In genomic region chr8:111393391-111394363, GRCm38 (mm10) we compare ENCODE assay signal across 8 mouse cellular contexts. TPM values are rescaled to one million over a fixed set of nuclear protein-coding genes. Genes with fewer than 3 reads are reported as not detected.
DNase-seq lines count a peak whose midpoint lies in the region; ATAC-seq and TF ChIP-seq lines count a peak whose summit lies in the region.

TSS of gene Fa2h (minus strand) at chr8:111393824.

- DNase-seq in A20 (ENCODE audit: low read depth, low spot score): peak; percentile 72
- DNase-seq in heart, adult 8-10 months (ENCODE audit: low spot score): peak; percentile 26
- peak; percentile 84 to 85 for DNase-seq in kidney, adult 8-10 months
- DNase-seq in midbrain, postnatal 0 days (ENCODE audit: low spot score): peak; percentile 69
- peak; percentile 34 to 44 for DNase-seq in spleen, postnatal 36 days (ENCODE audit: low spot score in 2 of 2)

- no peaks in the 10 kb centered on the region for H3K9me3 ChIP-seq in embryonic facial prominence, embryonic 15.5 days (replicated peaks)
- H3K9me3 ChIP-seq in limb, embryonic 15.5 days: no peaks in the 10 kb centered on the region
- H3K9me3 ChIP-seq in midbrain, postnatal 0 days (ENCODE audit: low read length): no peaks in the 10 kb centered on the region

- H3K4me1 ChIP-seq in bone marrow macrophage, adult 2 months (ENCODE audit: control insufficient read depth, insufficient read depth, low read length): no peaks in the 10 kb centered on the region
- H3K4me1 ChIP-seq in embryonic facial prominence, embryonic 15.5 days: peaks cover 11% of the 10 kb centered on the region
- peaks cover 9% of the 10 kb centered on the region for H3K4me1 ChIP-seq in limb, embryonic 15.5 days
- no peaks in the 10 kb centered on the region for H3K4me1 ChIP-seq in midbrain, postnatal 0 days (ENCODE audit: insufficient read depth, low read length)

- TF ChIP-seq POLR2A in bone marrow macrophage, adult 2 months (IDR thresholded peaks at IDR 0.05; ENCODE audit: borderline replicate concordance, low read depth, low read length): no peak

- H3K4me3 ChIP-seq in bone marrow macrophage, adult 2 months (ENCODE audit: insufficient read depth, low read length): peak within 1 kb of the TSS; percentile 47
- H3K4me3 ChIP-seq in embryonic facial prominence, embryonic 15.5 days (replicated peaks): peak within 1 kb of the TSS; percentile 43
- H3K4me3 ChIP-seq in limb, embryonic 15.5 days: peak within 1 kb of the TSS; percentile 45
- H3K4me3 ChIP-seq in midbrain, postnatal 0 days (ENCODE audit: low read depth, low read length): peak within 1 kb of the TSS; percentile 60

- H3K36me3 ChIP-seq in embryonic facial prominence, embryonic 15.5 days: no peaks in the 10 kb centered on the region
- H3K36me3 ChIP-seq in limb, embryonic 15.5 days: no peaks in the 10 kb centered on the region
- H3K36me3 ChIP-seq in midbrain, postnatal 0 days (ENCODE audit: insufficient read depth, low read length): no peaks in the 10 kb centered on the region

- no peak within 1 kb of the TSS for H3K27ac ChIP-seq in bone marrow macrophage, adult 2 months (ENCODE audit: insufficient read depth, low read depth, low read length)
- H3K27ac ChIP-seq in embryonic facial prominence, embryonic 15.5 days (replicated peaks): no peak within 1 kb of the TSS
- H3K27ac ChIP-seq in limb, embryonic 15.5 days: no peak within 1 kb of the TSS
- H3K27ac ChIP-seq in midbrain, postnatal 0 days (ENCODE audit: low read depth, low read length): peak within 1 kb of the TSS; percentile 26; the same call in 1 of the 2 replicates

- peak within 1 kb of the TSS; percentile 87 for H3K4me2 ChIP-seq in embryonic facial prominence, embryonic 15.5 days (replicated peaks)
- H3K4me2 ChIP-seq in limb, embryonic 15.5 days: peak within 1 kb of the TSS; percentile 86
- peak within 1 kb of the TSS; percentile 98 for H3K4me2 ChIP-seq in midbrain, postnatal 0 days (ENCODE audit: low read depth, low read length, poor library complexity, severe bottlenecking)

- no peak for TF ChIP-seq CTCF in bone marrow macrophage, adult 2 months (IDR thresholded peaks at IDR 0.05; ENCODE audit: low read depth, low read length)
- peak; percentile 42 for TF ChIP-seq CTCF in midbrain, postnatal 0 days (IDR thresholded peaks at IDR 0.05)

- peak within 1 kb of the TSS; percentile 6; the same call in 1 of the 2 replicates for H3K9ac ChIP-seq in embryonic facial prominence, embryonic 15.5 days
- no peak within 1 kb of the TSS for H3K9ac ChIP-seq in limb, embryonic 15.5 days
- peak within 1 kb of the TSS; percentile 61 for H3K9ac ChIP-seq in midbrain, postnatal 0 days (replicated peaks; ENCODE audit: low read length, poor library complexity, severe bottlenecking)

- WGBS in embryonic facial prominence, embryonic 15.5 days: 1% methylated on average over 68 of the region's 71 CpGs
- 1% methylated on average over 71 of the region's 71 CpGs for WGBS in limb, embryonic 15.5 days
- 1% methylated on average over 50 of the region's 71 CpGs for WGBS in midbrain, postnatal 0 days

- ATAC-seq in embryonic facial prominence, embryonic 15.5 days (ENCODE audit: insufficient number of reproducible peaks, low FRiP score, low TSS enrichment, low read depth): peak; percentile 90
- ATAC-seq in limb, embryonic 15.5 days (ENCODE audit: insufficient number of reproducible peaks, low FRiP score, low TSS enrichment, low read depth): peak; percentile 81
- peak; percentile 79 for ATAC-seq in midbrain, postnatal 0 days (ENCODE audit: low FRiP score)

- peaks cover 60% of the 10 kb centered on the region for H3K27me3 ChIP-seq in embryonic facial prominence, embryonic 15.5 days
- peaks cover 60% of the 10 kb centered on the region for H3K27me3 ChIP-seq in limb, embryonic 15.5 days
- peaks cover 14% of the 10 kb centered on the region for H3K27me3 ChIP-seq in midbrain, postnatal 0 days (ENCODE audit: insufficient read depth, low read length)

RNA-seq across cellular contexts. Expression of gene Fa2h, which starts in this region (rescaled TPM):
- not detected in 2 replicates for polyA plus RNA-seq in bone marrow macrophage, adult 2 months (2012; ENCODE audit: insufficient read depth, insufficient read length, missing spikeins)
- polyA plus RNA-seq in embryonic facial prominence, embryonic 15.5 days (2015; fragmentation: Nextera tagmentation; extraction: Ambion mirVana): 0.16 and 0.98 TPM in 2 replicates
- under 1 TPM; 0.16 to 0.69 (median 0.21) TPM for total RNA-seq in heart, adult 8-10 months (2022)
- 0.12 TPM in 2 replicates for polyA plus RNA-seq in limb, embryonic 15.5 days (2015; fragmentation: Nextera tagmentation; extraction: Ambion mirVana)
- 0.42 and 1.8 TPM in 2 replicates for total RNA-seq in midbrain, postnatal 0 days (2014; rRNA removed)
- 0.79 and 0.81 TPM in 2 replicates for polyA plus RNA-seq in midbrain, postnatal 0 days (2015; fragmentation: Nextera tagmentation; extraction: Ambion mirVana)

Comparison
In these comparisons a context has a peak if more than half of its experiments do, and no peak if none do; other contexts are left out.
1. Peak in ATAC-seq, H3K4me3 ChIP-seq, H3K9ac ChIP-seq and H3K4me2 ChIP-seq in embryonic facial prominence, embryonic 15.5 days; RNA of the gene not detected or under 1 TPM.
2. Peak in DNase-seq in heart, adult 8-10 months; RNA of the gene not detected or under 1 TPM.
3. Peak in ATAC-seq, H3K4me3 ChIP-seq and H3K4me2 ChIP-seq in limb, embryonic 15.5 days; RNA of the gene not detected or under 1 TPM.
4. DNase-seq: peak in every context shown above with its lines; median percentile 84 in kidney, adult 8-10 months; 72 in A20; 69 in midbrain, postnatal 0 days; 39 in spleen, postnatal 36 days; 26 in heart, adult 8-10 months.